8 mouse cellular contexts compared by ENCODE assay signal in the genomic region with DNA sequence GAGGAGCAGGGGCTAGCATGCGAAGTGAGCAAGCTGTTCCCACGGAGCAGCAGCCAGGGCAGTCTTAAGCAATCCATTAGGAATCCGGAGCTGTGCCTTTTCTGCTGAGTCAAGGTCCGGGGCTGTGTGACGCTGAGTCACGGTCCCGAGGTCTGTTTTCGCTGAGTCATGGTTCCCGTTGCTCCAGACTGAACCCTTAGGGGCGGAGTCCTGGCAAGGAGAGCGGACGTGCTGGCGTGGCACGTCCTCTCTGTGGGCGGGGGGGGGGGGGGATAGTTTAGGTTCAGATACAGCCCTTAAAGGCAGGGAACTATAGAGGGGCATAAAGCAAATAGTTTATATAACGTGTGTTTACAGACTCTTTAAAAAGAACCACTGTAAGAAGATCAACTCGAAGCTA. TPM values are rescaled to one million over a fixed set of nuclear protein-coding genes. Genes with fewer than 3 reads are reported as not detected.
DNase-seq lines count a peak whose midpoint lies in the region; ATAC-seq and TF ChIP-seq lines count a peak whose summit lies in the region.

No protein-coding gene starts in this region.

- TF ChIP-seq CTCF in brain, embryonic 14.5 days (IDR thresholded peaks at IDR 0.05; ENCODE audit: borderline replicate concordance, extremely low read depth, insufficient read depth, insufficient read length), result no peak
- TF ChIP-seq CTCF in kidney, postnatal 0 days (IDR thresholded peaks at IDR 0.05; ENCODE audit: low read depth), result no peak

- peak; percentile 25 to 28 for DNase-seq in B cell, adult 2 months
- peak; percentile 94 for DNase-seq in brain, embryonic 14.5 days (ENCODE audit: low read depth)
- peak; percentile 97 for DNase-seq in kidney, postnatal 0 days (ENCODE audit: low spot score)
- DNase-seq in liver, embryonic 11.5 days (ENCODE audit: low spot score), result peak; percentile 89
- DNase-seq in naive thymus-derived CD4-positive, alpha-beta T cell, adult 2 months (ENCODE audit: low read depth), result peak; percentile 54

- peak overlapping the region; percentile 28; the same call in 1 of the 2 replicates for H3K27ac ChIP-seq in heart, embryonic 12.5 days (ENCODE audit: poor library complexity, severe bottlenecking)
- H3K27ac ChIP-seq in kidney, postnatal 0 days, result peak overlapping the region; percentile 57; the same call in 1 of the 2 replicates
- peak overlapping the region; percentile 36; the same call in 1 of the 2 replicates for H3K27ac ChIP-seq in liver, embryonic 11.5 days (ENCODE audit: low read depth, low read length)
- peak overlapping the region; percentile 44; the same call in 1 of the 2 replicates for H3K27ac ChIP-seq in stomach, embryonic 14.5 days (ENCODE audit: low read length)

- H3K4me3 ChIP-seq in heart, embryonic 12.5 days, result peak overlapping the region; percentile 45
- peak overlapping the region; percentile 20; the same call in 1 of the 2 replicates for H3K4me3 ChIP-seq in kidney, postnatal 0 days (replicated peaks; ENCODE audit: low read depth, low read length)
- peak overlapping the region; percentile 51 for H3K4me3 ChIP-seq in liver, embryonic 11.5 days (ENCODE audit: low read depth, low read length)
- peak overlapping the region; percentile 16; the same call in 1 of the 2 replicates for H3K4me3 ChIP-seq in stomach, embryonic 14.5 days (ENCODE audit: low read depth, low read length)

- peak overlapping the region; percentile 69 for H3K4me2 ChIP-seq in heart, embryonic 12.5 days
- H3K4me2 ChIP-seq in kidney, postnatal 0 days (ENCODE audit: low read length), result peak overlapping the region; percentile 44
- peak overlapping the region; percentile 68 for H3K4me2 ChIP-seq in liver, embryonic 11.5 days
- H3K4me2 ChIP-seq in stomach, embryonic 14.5 days (replicated peaks; ENCODE audit: low read depth, low read length), result peak overlapping the region; percentile 36

- no peak for TF ChIP-seq POLR2A in brain, embryonic 14.5 days (IDR thresholded peaks at IDR 0.05; ENCODE audit: borderline replicate concordance, extremely low read depth, insufficient read depth, insufficient read length, poor library complexity, severe bottlenecking)

- peak; percentile 93 for ATAC-seq in erythroid progenitor cell, adult 5-6 weeks (replicated peaks; ENCODE audit: low FRiP score, poor library complexity, severe bottlenecking)
- ATAC-seq in heart, embryonic 12.5 days (ENCODE audit: insufficient number of reproducible peaks, low FRiP score), result peak; percentile 96
- ATAC-seq in kidney, postnatal 0 days (replicated peaks; ENCODE audit: low FRiP score, low read depth), result peak; percentile 98
- ATAC-seq in liver, embryonic 11.5 days (replicated peaks; ENCODE audit: low FRiP score), result peak; percentile 95
- peak; percentile 95 for ATAC-seq in stomach, embryonic 14.5 days (ENCODE audit: insufficient number of reproducible peaks, insufficient read depth, low FRiP score, low read depth)

- no peaks in the 10 kb centered on the region; the same call in 1 of the 2 replicates for H3K27me3 ChIP-seq in heart, embryonic 12.5 days (replicated peaks)
- H3K27me3 ChIP-seq in kidney, postnatal 0 days (ENCODE audit: insufficient read depth, low read length), result no peaks in the 10 kb centered on the region
- no peaks in the 10 kb centered on the region for H3K27me3 ChIP-seq in liver, embryonic 11.5 days (replicated peaks; ENCODE audit: control insufficient read depth, insufficient read depth, low read length)
- H3K27me3 ChIP-seq in stomach, embryonic 14.5 days (ENCODE audit: control insufficient read depth, insufficient read depth, low read length), result no peaks in the 10 kb centered on the region

- H3K36me3 ChIP-seq in heart, embryonic 12.5 days, result no peaks in the 10 kb centered on the region
- no peaks in the 10 kb centered on the region for H3K36me3 ChIP-seq in kidney, postnatal 0 days (ENCODE audit: insufficient read depth, low read length)
- no peaks in the 10 kb centered on the region for H3K36me3 ChIP-seq in liver, embryonic 11.5 days (ENCODE audit: control insufficient read depth, insufficient read depth, low read length)
- H3K36me3 ChIP-seq in stomach, embryonic 14.5 days (ENCODE audit: control insufficient read depth, insufficient read depth, low read length), result no peaks in the 10 kb centered on the region

- WGBS in heart, embryonic 12.5 days, result 3% methylated on average over 17 of the region's 17 CpGs
- 3% methylated on average over 17 of the region's 17 CpGs for WGBS in kidney, postnatal 0 days
- 3% methylated on average over 17 of the region's 17 CpGs for WGBS in liver, embryonic 11.5 days
- WGBS in stomach, embryonic 14.5 days, result 2% methylated on average over 17 of the region's 17 CpGs

- H3K9ac ChIP-seq in heart, embryonic 12.5 days, result 0 out of 2 replicates have a peak overlapping the region, but pooled peaks have one; percentile 37
- H3K9ac ChIP-seq in kidney, postnatal 0 days (ENCODE audit: low read depth, low read length), result no peak overlapping the region
- H3K9ac ChIP-seq in liver, embryonic 11.5 days (ENCODE audit: low read depth, low read length), result peak overlapping the region; percentile 65
- no peak overlapping the region for H3K9ac ChIP-seq in stomach, embryonic 14.5 days (replicated peaks; ENCODE audit: low read depth, low read length)

- peaks cover 14% of the 10 kb centered on the region for H3K4me1 ChIP-seq in heart, embryonic 12.5 days (replicated peaks)
- no peaks in the 10 kb centered on the region for H3K4me1 ChIP-seq in kidney, postnatal 0 days (replicated peaks; ENCODE audit: insufficient read depth, low read length)
- H3K4me1 ChIP-seq in liver, embryonic 11.5 days (replicated peaks; ENCODE audit: control insufficient read depth, insufficient read depth, low read length), result 0 out of 2 replicates have a peak, but pooled peaks cover 14% of the 10 kb centered on the region
- no peaks in the 10 kb centered on the region for H3K4me1 ChIP-seq in stomach, embryonic 14.5 days (ENCODE audit: control insufficient read depth, insufficient read depth, low read length)

- H3K9me3 ChIP-seq in heart, embryonic 12.5 days (replicated peaks), result no peaks in the 10 kb centered on the region
- no peaks in the 10 kb centered on the region for H3K9me3 ChIP-seq in kidney, postnatal 0 days (replicated peaks; ENCODE audit: low read length)
- no peaks in the 10 kb centered on the region for H3K9me3 ChIP-seq in liver, embryonic 11.5 days (ENCODE audit: control insufficient read depth, low read length)
- H3K9me3 ChIP-seq in stomach, embryonic 14.5 days (ENCODE audit: control insufficient read depth, low read depth, low read length), result no peaks in the 10 kb centered on the region

RNA-seq across cellular contexts. Expression of a gene that starts 9.6 kb away (rescaled TPM):
- 9.1 and 16.2 TPM in 2 replicates for polyA plus RNA-seq in brain, embryonic 14.5 days (2012; rRNA removed)
- 66.7 and 90.8 TPM in 2 replicates for total RNA-seq in erythroid progenitor cell, adult 5-6 weeks (2015; ENCODE audit: low replicate concordance)
- 68.0 and 100 TPM in 2 replicates for total RNA-seq in erythroid progenitor cell, adult 5-6 weeks (2017; ENCODE audit: low replicate concordance)
- polyA plus RNA-seq in heart, embryonic 12.5 days (2016; fragmentation: Nextera tagmentation; extraction: Ambion mirVana), result 20.0 and 20.1 TPM in 2 replicates
- 39.9 and 43.1 TPM in 2 replicates for polyA plus RNA-seq in kidney, postnatal 0 days (2015; fragmentation: Nextera tagmentation; extraction: Ambion mirVana)
- polyA plus RNA-seq in liver, embryonic 11.5 days (2014; fragmentation: Nextera tagmentation; extraction: Ambion mirVana), result 80.3 and 95.8 TPM in 2 replicates
- 7.7 and 8.7 TPM in 2 replicates for polyA plus RNA-seq in stomach, embryonic 14.5 days (2014; fragmentation: Nextera tagmentation; extraction: Ambion mirVana)

RNA-seq across cellular contexts. Expression of a gene that starts 25.5 kb away (rescaled TPM):
- polyA plus RNA-seq in brain, embryonic 14.5 days (2012; rRNA removed), result 53.3 and 80.6 TPM in 2 replicates
- total RNA-seq in erythroid progenitor cell, adult 5-6 weeks (2015; ENCODE audit: low replicate concordance), result 54.1 and 104 TPM in 2 replicates
- total RNA-seq in erythroid progenitor cell, adult 5-6 weeks (2017; ENCODE audit: low replicate concordance), result 166 and 198 TPM in 2 replicates
- 102 and 103 TPM in 2 replicates for polyA plus RNA-seq in heart, embryonic 12.5 days (2016; fragmentation: Nextera tagmentation; extraction: Ambion mirVana)
- 63.7 and 82.4 TPM in 2 replicates for polyA plus RNA-seq in kidney, postnatal 0 days (2015; fragmentation: Nextera tagmentation; extraction: Ambion mirVana)
- polyA plus RNA-seq in liver, embryonic 11.5 days (2014; fragmentation: Nextera tagmentation; extraction: Ambion mirVana), result 278 and 324 TPM in 2 replicates
- polyA plus RNA-seq in stomach, embryonic 14.5 days (2014; fragmentation: Nextera tagmentation; extraction: Ambion mirVana), result 138 and 141 TPM in 2 replicates

RNA-seq across cellular contexts. Expression of a gene that starts 50.3 kb away (rescaled TPM):
- 14.5 and 25.4 TPM in 2 replicates for polyA plus RNA-seq in brain, embryonic 14.5 days (2012; rRNA removed)
- 17.3 and 18.0 TPM in 2 replicates for total RNA-seq in erythroid progenitor cell, adult 5-6 weeks (2015; ENCODE audit: low replicate concordance)
- total RNA-seq in erythroid progenitor cell, adult 5-6 weeks (2017; ENCODE audit: low replicate concordance), result 4.4 and 9.5 TPM in 2 replicates
- 39.3 and 39.8 TPM in 2 replicates for polyA plus RNA-seq in heart, embryonic 12.5 days (2016; fragmentation: Nextera tagmentation; extraction: Ambion mirVana)
- 38.4 and 43.2 TPM in 2 replicates for polyA plus RNA-seq in kidney, postnatal 0 days (2015; fragmentation: Nextera tagmentation; extraction: Ambion mirVana)
- polyA plus RNA-seq in liver, embryonic 11.5 days (2014; fragmentation: Nextera tagmentation; extraction: Ambion mirVana), result 22.2 and 24.6 TPM in 2 replicates
- 24.1 and 27.5 TPM in 2 replicates for polyA plus RNA-seq in stomach, embryonic 14.5 days (2014; fragmentation: Nextera tagmentation; extraction: Ambion mirVana)

Comparison
In these comparisons a context has a peak if more than half of its experiments do, and no peak if none do; other contexts are left out.
1. Peak in every context shown above with its lines: DNase-seq, ATAC-seq, H3K4me3 ChIP-seq and H3K27ac ChIP-seq.
2. DNase-seq: peak in every context shown above with its lines; median percentile 97 in kidney, postnatal 0 days; 94 in brain, embryonic 14.5 days; 89 in liver, embryonic 11.5 days; 54 in naive thymus-derived CD4-positive, alpha-beta T cell, adult 2 months; 26 in B cell, adult 2 months.
3. H3K9ac ChIP-seq: peak in heart, embryonic 12.5 days (single experiment) and liver, embryonic 11.5 days (single experiment); none in kidney, postnatal 0 days (single experiment) and stomach, embryonic 14.5 days (single experiment).